Mouse (Mus musculus): ENCODE measurements at regions not wholly inside any gene's neighbourhood (a gene's known extent, or its start where the extent isn't known, plus 50 kb on each side); places are given as distances from the start of the nearest gene placed in this dataset.
"Not testable (repeated sequence)": the region's sequence is repeated elsewhere in the genome, so short reads cannot be mapped to it uniquely, and the experiment has no call there.

- DNase-seq (ENCODE audit: low spot score), result no peak
Observed at GRCm38 (mm10) chr16:49430296-49430695, 268.7 kb upstream of the Ift57 start.

GRCm38 (mm10) chr16:49431902-49432301, 267.1 kb upstream of the Ift57 start:
- DNase-seq (ENCODE audit: low spot score), result no peak

DNA sequence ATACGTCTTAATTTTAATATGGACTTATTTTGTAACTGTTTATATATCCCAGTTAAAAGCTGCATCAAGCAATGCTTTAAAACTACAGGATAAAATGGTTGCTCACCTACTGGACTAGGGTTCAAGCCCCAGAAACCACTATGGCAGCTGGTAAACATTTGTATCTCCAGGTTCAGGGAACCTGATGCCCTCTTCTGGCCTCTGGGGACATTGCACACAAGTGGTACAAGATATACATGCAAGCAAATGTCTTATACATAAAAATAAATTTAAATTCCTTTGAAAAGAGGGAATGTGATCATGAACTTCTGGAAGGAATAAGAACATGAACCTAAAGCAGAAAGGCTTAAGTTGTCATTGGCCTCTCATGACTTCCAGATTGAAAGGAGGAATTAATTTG, 257.8 kb upstream of the Ift57 start:
- DNase-seq (ENCODE audit: low spot score), result no peak

GRCm38 (mm10) chr16:49447356-49447755, 251.7 kb upstream of the Ift57 start:
- not testable (repeated sequence) for DNase-seq (ENCODE audit: low spot score)

DNA sequence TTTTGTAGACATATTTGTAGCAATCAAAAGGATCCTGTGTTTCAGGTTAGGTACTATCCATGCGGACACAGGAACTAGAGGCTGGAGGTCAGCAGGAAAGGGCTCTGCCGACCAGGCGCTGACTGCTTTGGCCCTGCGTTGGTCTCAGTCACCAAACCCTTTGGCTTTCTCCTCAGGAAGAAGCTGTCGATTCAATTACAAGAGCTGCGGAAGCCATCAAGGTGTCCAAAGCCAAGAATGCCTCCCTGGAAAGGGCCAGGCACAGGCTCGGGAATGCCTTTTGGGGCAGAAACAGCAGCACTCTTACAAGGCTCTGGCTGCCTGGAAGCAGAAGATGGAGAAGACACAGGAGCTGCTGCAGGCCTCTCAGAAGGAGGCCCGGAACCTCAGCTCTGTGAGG, 205.2 kb upstream of the Ift57 start:
- no peak for DNase-seq (ENCODE audit: low spot score)

GRCm38 (mm10) chr16:49497521-49498010, 201.5 kb upstream of the Ift57 start:
- DNase-seq (ENCODE audit: low spot score), result no peak

- DNase-seq (ENCODE audit: low spot score), result no peak
Observed at GRCm38 (mm10) chr16:49500818-49501217, 198.2 kb upstream of the Ift57 start.

GRCm38 (mm10) chr16:49503897-49504413, 195.1 kb upstream of the Ift57 start:
- no peak for DNase-seq (ENCODE audit: low spot score)

GRCm38 (mm10) chr16:49504669-49505068, 194.4 kb upstream of the Ift57 start:
- DNase-seq (ENCODE audit: low spot score), result no peak

DNA sequence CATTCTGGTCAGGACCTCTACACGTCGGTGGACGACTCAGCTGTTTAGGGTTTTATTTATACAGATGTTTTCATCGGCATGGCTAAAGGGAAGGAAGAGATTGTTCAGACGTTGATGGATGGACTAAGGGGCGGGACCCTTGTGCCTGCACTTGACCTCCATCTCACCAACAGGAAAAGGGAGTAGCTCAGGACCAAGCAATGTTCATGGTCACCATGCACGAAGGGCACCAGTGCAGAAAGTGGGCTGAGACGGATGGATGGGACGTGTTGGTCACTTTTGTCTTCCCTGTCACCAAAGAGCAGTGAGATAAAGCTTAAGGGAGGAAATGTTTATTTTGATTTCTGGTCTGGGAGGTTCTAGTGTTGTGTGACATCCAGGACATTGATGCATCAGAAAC, 193.8 kb upstream of the Ift57 start:
- no peak for DNase-seq (ENCODE audit: low spot score)

DNA sequence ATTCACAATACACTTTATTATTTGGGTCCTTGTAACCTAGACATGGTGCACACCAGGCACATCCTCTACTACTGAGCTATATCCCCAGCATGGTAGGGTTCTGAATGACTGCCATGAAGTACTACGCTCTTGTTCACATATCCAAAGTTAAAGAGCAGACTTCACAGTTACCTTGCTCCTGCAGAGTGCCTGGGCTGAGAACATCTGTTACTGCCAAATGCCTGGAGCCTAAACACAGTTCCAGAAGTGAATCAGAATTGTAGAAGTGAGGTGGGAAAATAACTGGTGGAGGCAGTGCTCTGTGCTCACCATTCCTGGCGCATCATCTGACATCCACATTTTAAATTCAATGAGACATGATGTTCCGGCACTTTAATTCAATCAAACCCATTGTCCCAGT, 180.2 kb upstream of the Ift57 start:
- no peak for DNase-seq (ENCODE audit: low spot score)

GRCm38 (mm10) chr16:49520411-49520810, 178.6 kb upstream of the Ift57 start:
- no peak for DNase-seq (ENCODE audit: low spot score)

- no peak for DNase-seq (ENCODE audit: low spot score)
Observed at GRCm38 (mm10) chr16:49521685-49522084, 177.3 kb upstream of the Ift57 start.

- no peak for DNase-seq (ENCODE audit: low spot score)
Observed at GRCm38 (mm10) chr16:49522576-49522975, 176.5 kb upstream of the Ift57 start.

DNA sequence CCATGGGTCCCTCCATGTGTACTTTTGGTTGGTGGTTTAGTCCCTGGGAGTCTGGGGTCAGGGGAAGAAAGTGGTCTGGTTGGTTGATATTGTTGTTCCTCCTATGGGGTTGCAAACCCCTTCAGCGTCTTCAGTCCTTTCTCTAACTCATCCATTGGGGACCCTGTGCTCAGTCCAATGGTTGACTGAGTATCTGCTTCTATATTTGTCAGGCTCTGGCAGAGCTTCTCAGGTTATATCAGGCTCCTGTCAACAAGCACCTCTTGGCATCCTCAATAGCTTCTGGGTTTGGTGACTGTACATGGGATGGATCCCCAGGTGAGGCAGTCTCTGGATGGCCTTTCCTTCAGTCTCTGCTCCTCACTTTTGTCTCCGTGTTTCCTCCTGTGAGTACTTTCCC, 170.4 kb upstream of the Ift57 start:
- DNase-seq (ENCODE audit: low spot score), result not testable (repeated sequence)

DNA sequence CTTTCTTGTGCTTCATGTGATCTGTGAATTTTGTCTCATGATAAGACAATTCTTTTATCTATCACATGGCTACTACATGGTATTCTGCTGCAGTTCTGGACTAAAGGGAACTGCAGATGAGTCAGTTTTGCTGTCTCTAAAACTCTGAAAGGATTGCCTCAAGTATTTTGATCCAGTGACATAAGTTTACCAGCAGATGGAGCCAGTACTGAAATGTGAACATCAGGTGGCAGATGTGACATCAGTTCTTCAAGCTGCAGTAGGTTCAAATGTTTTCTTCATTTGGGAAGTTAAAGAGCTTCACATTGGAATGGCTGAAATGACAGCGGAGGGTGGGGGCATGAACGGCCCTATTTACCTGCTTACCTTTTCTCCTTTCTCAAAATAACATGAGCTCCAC, 170.0 kb upstream of the Ift57 start:
- DNase-seq (ENCODE audit: low spot score), result no peak

- no peak for DNase-seq (ENCODE audit: low spot score)
Observed at GRCm38 (mm10) chr16:49530051-49530450, 169.0 kb upstream of the Ift57 start.

DNA sequence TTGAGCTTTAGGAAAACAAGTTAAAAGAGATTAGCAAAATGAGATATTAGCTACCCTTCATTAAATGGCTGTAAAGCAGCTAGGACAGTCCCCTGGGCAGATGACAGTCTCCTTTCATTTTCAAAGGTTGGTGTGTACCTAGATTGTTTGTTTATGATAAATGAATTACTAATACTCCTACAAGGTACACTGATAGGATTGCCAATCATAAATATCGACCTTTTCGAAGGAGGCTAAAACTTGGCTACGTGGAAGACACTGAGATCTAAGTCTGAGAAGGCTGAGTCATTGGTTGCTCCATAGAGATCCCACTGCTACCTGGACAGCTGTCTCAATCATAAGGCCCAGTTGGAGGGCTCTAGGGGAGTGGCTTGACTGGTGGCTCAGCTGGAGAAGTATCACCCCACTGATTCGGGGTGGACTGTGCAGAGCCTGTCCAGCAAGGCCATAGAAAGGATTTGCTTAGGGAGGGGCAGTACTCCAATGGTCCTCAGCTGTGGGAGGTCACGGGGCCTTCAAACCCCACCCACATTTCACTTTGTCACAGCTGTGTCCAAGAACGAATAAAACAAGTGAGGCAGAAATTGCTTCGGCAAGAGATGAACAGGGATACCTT, 166.9 kb upstream of the Ift57 start:
- DNase-seq (ENCODE audit: low spot score), result no peak

GRCm38 (mm10) chr16:49533498-49533998, 165.5 kb upstream of the Ift57 start:
- peak; percentile 25 for DNase-seq (ENCODE audit: low spot score)

DNA sequence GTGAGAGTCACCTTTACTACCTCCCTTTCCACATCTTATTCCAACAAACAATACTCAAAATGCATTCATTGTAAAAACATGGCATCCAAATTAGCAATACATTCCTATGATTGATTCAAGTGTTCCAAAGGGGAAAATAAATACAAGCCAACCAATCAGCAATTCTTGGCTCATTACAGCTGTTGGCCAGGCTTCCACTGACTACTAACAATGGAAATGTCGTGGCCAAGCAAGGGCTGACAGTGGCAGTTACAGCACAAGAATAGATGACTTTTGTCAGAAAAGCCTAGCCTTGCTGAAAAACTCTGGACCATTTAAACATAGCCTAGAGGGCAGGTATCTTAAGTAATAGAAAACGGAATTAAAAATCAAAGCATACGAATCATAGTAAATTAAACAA, 148.8 kb upstream of the Ift57 start:
- no peak for DNase-seq (ENCODE audit: low spot score)

DNA sequence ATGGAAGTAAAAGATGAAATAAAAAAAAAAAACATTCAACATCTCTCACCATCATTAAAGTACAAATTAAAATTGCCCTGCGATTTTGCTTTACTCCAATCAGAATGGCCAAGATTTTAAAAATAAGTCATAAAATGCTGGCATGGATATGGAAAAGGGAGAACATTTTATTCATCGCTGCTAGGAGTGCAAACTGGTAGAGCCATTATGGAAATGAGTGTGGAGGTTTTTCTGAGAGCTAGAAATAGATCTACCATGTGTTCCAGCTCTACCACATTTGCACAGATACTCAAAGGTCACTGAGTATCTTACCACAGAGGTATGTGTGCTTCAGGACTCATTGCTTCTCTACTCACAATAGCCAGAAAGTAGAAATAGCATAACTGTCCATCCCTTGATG, 129.0 kb upstream of the Ift57 start:
- no peak for DNase-seq (ENCODE audit: low spot score)

DNA sequence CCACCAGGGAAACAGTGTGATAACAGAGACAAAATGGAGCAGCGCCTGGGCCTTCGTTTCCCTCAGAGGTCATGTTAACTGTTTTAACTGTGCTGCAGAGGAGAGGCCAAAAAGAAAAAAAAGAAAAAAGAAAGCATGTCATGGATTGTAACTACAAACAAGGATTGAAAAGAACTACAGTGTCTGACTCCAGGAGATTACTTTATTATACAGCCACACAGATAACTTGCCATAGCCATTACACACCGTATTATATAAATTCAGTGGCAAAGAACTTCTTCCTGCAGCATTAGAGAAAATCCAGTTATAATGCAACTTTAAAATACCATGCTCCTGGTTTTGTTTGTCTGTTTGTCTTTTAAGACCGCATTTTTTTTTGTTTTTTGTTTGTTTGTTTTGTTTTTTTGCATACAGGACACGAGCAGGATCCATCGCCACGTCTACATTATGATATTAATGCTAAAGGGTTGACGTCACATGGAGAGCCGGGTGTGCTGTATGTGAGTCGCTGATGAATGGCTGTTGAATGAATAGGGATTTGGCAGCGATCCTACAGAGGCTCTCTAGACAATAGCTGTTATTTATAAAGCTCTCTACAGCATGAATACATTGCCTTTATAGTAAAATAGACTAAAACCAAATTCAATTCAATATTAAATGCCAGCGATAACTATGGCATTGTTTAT, 126.4 kb upstream of the Ift57 start:
- no peak for DNase-seq (ENCODE audit: low spot score)

DNA sequence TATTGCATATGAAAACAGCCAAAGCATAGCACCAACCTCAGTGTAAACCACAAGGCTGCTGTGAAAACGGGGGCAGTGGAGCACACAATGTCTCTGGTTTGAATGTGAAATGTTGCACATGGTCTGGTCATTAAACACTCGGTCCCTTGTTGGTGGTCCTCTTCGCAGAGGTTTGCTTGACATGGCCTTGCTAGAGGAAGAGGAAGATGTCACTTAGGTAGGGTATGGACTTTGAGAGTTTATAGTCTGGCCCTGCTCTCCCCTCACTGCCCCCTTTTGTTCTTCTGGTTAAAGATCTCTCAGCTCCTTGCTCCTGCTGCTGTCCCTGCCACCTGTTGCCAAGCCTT, 125.9 kb upstream of the Ift57 start:
- no peak for DNase-seq (ENCODE audit: low spot score)

DNA sequence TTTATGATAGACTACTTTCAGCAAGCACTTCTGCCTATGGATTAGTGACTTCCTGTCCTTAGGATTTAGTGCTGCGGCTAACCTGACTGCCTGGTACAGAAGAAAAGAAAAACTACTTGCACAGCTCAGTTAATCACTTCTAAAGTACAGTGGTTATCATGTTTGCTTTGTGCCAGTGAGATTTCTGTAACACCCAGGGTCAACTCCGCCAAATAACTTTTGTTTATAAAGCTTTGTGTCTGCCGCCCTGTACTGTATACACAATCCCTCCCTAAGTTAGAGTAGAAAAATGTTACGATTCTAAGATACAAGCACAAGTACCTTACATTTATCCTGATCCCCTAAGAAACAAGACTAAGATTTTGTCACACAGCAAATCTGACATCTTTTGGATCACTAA, 120.1 kb upstream of the Ift57 start:
- no peak for DNase-seq (ENCODE audit: low spot score)

All from testis, postnatal 14 days (tissue).